ENCODE assay signal across 22 mouse cellular contexts in genomic region chr5:73301601-73302307, GRCm38 (mm10). TPM values are rescaled to one million over a fixed set of nuclear protein-coding genes. Genes with fewer than 3 reads are reported as not detected.
DNase-seq lines count a peak whose midpoint lies in the region; ATAC-seq and TF ChIP-seq lines count a peak whose summit lies in the region.
"Had no signal": no experiment of that assay in that cellular context is flagged by ENCODE, and none has a peak within 500 bp of the region (broad histone marks: within the 10 kb centered on the region; RNA-seq: fewer than 3 reads in every experiment).

No protein-coding gene starts in this region.

- H3K27ac ChIP-seq in stomach, embryonic 15.5 days = no peak overlapping the region
- no peak overlapping the region for H3K27ac ChIP-seq in stomach, postnatal 0 days (replicated peaks)
- peak overlapping the region; percentile 75 for H3K27ac ChIP-seq in liver, embryonic 12.5 days
- peak overlapping the region; percentile 35 for H3K27ac ChIP-seq in liver, embryonic 16.5 days (ENCODE audit: low read length)
- H3K27ac ChIP-seq: embryonic facial prominence, embryonic 13.5 days; forebrain, embryonic 10.5 days; heart, adult 2 months; hindbrain, embryonic 10.5 days; hindbrain, embryonic 15.5 days had no signal

- H3K9me3 ChIP-seq in stomach, embryonic 15.5 days = no peaks in the 10 kb centered on the region
- no peaks in the 10 kb centered on the region for H3K9me3 ChIP-seq in stomach, postnatal 0 days (ENCODE audit: control insufficient read depth, low read length)
- no peaks in the 10 kb centered on the region for H3K9me3 ChIP-seq in liver, embryonic 12.5 days (replicated peaks)
- H3K9me3 ChIP-seq in liver, embryonic 16.5 days (replicated peaks; ENCODE audit: control insufficient read depth, low read length) = no peaks in the 10 kb centered on the region
- H3K9me3 ChIP-seq: embryonic facial prominence, embryonic 13.5 days; forebrain, embryonic 10.5 days; heart, embryonic 12.5 days; hindbrain, embryonic 10.5 days; hindbrain, embryonic 15.5 days had no signal

- TF ChIP-seq CTCF in stomach, postnatal 0 days (IDR thresholded peaks at IDR 0.05; ENCODE audit: low read depth) = no peak

- H3K9ac ChIP-seq in stomach, embryonic 15.5 days = no peak overlapping the region
- no peak overlapping the region for H3K9ac ChIP-seq in stomach, postnatal 0 days (ENCODE audit: low read length)
- peak overlapping the region; percentile 29 for H3K9ac ChIP-seq in liver, embryonic 12.5 days
- H3K9ac ChIP-seq in liver, embryonic 16.5 days (ENCODE audit: low read depth, low read length) = no peak overlapping the region
- H3K9ac ChIP-seq: embryonic facial prominence, embryonic 13.5 days; heart, embryonic 12.5 days; hindbrain, embryonic 15.5 days had no signal

- 83% methylated on average over 7 of the region's 7 CpGs for WGBS in stomach, embryonic 15.5 days
- 78% methylated on average over 7 of the region's 7 CpGs for WGBS in stomach, postnatal 0 days
- 59% methylated on average over 7 of the region's 7 CpGs for WGBS in liver, embryonic 12.5 days (ENCODE audit: insufficient replicate concordance)
- WGBS in liver, embryonic 16.5 days (ENCODE audit: insufficient replicate concordance) = 57% methylated on average over 7 of the region's 7 CpGs

- H3K4me3 ChIP-seq in stomach, embryonic 15.5 days (replicated peaks) = no peak overlapping the region
- no peak overlapping the region for H3K4me3 ChIP-seq in stomach, postnatal 0 days (ENCODE audit: low read depth, low read length)
- H3K4me3 ChIP-seq in liver, embryonic 12.5 days = no peak overlapping the region
- H3K4me3 ChIP-seq in liver, embryonic 16.5 days (ENCODE audit: low read depth, low read length) = no peak overlapping the region
- H3K4me3 ChIP-seq: embryonic facial prominence, embryonic 13.5 days; forebrain, embryonic 10.5 days; heart, adult 2 months; heart, embryonic 12.5 days; hindbrain, embryonic 10.5 days; hindbrain, embryonic 15.5 days had no signal

- no peak for TF ChIP-seq EP300 in stomach, postnatal 0 days (optimal IDR thresholded peaks at IDR 0.05)

- peaks cover 36% of the 10 kb centered on the region for H3K36me3 ChIP-seq in stomach, embryonic 15.5 days
- peaks cover 7% of the 10 kb centered on the region for H3K36me3 ChIP-seq in stomach, postnatal 0 days (ENCODE audit: control insufficient read depth, insufficient read depth, low read length)
- H3K36me3 ChIP-seq in liver, embryonic 12.5 days = peaks cover 84% of the 10 kb centered on the region
- H3K36me3 ChIP-seq in liver, embryonic 16.5 days (ENCODE audit: control insufficient read depth, insufficient read depth) = peaks cover 34% of the 10 kb centered on the region

- H3K27me3 ChIP-seq in stomach, embryonic 15.5 days (replicated peaks) = no peaks in the 10 kb centered on the region
- H3K27me3 ChIP-seq in stomach, postnatal 0 days (ENCODE audit: control insufficient read depth, insufficient read depth, low read length) = no peaks in the 10 kb centered on the region
- H3K27me3 ChIP-seq in liver, embryonic 12.5 days (replicated peaks) = no peaks in the 10 kb centered on the region
- H3K27me3 ChIP-seq in liver, embryonic 16.5 days (ENCODE audit: control insufficient read depth, insufficient read depth, low read depth, low read length) = no peaks in the 10 kb centered on the region
- H3K27me3 ChIP-seq: CH12.LX; embryonic facial prominence, embryonic 13.5 days; heart, embryonic 12.5 days; hindbrain, embryonic 15.5 days; Patski had no signal

- DNase-seq in stomach, postnatal 0 days (ENCODE audit: low spot score) = no peak
- DNase-seq in frontal cortex, postnatal 10 days (ENCODE audit: low spot score in 2 of 2) = no peak
- DNase-seq in cerebellum, adult 11-12 months = no peak
- DNase-seq in ovary, adult 18-20 months (ENCODE audit: low spot score) = no peak
- DNase-seq: adrenal gland, postnatal 14 days; cerebellum, adult 18-20 months; cerebellum, adult 9-11 months; cerebellum, postnatal 36 days; gastrocnemius, postnatal 10 days; heart, adult 2 months had no signal

- no peak overlapping the region for H3K4me2 ChIP-seq in stomach, embryonic 15.5 days
- no peak overlapping the region for H3K4me2 ChIP-seq in stomach, postnatal 0 days (replicated peaks; ENCODE audit: low read depth)
- peak overlapping the region; percentile 37; the same call in 1 of the 2 replicates for H3K4me2 ChIP-seq in liver, embryonic 12.5 days
- H3K4me2 ChIP-seq in liver, embryonic 16.5 days (ENCODE audit: low read depth, low read length) = no peak overlapping the region
- H3K4me2 ChIP-seq: embryonic facial prominence, embryonic 13.5 days; heart, embryonic 12.5 days; hindbrain, embryonic 15.5 days had no signal

- no peaks in the 10 kb centered on the region for H3K4me1 ChIP-seq in stomach, embryonic 15.5 days
- H3K4me1 ChIP-seq in stomach, postnatal 0 days (replicated peaks; ENCODE audit: control insufficient read depth, insufficient read depth) = no peaks in the 10 kb centered on the region
- H3K4me1 ChIP-seq in liver, embryonic 12.5 days = peaks cover 34% of the 10 kb centered on the region
- peaks cover 19% of the 10 kb centered on the region for H3K4me1 ChIP-seq in liver, embryonic 16.5 days (ENCODE audit: control insufficient read depth, low read depth, low read length)
- H3K4me1 ChIP-seq: embryonic facial prominence, embryonic 13.5 days; forebrain, embryonic 10.5 days; heart, embryonic 12.5 days; hindbrain, embryonic 10.5 days; hindbrain, embryonic 15.5 days had no signal

- peak; percentile 43; the same call in 1 of the 2 replicates for ATAC-seq in stomach, embryonic 15.5 days (ENCODE audit: insufficient read depth, low FRiP score, low read depth)
- no peak for ATAC-seq in stomach, postnatal 0 days (ENCODE audit: low FRiP score, low TSS enrichment)
- ATAC-seq in liver, embryonic 12.5 days = peak; percentile 85
- ATAC-seq in liver, embryonic 16.5 days (ENCODE audit: low read depth) = peak; percentile 86
- ATAC-seq: activated CD4-positive, CD25-positive, alpha-beta regulatory T cell, adult 4 months; forebrain, embryonic 14.5 days; Patski had no signal

RNA-seq across cellular contexts. Expression of gene Ociad1, which starts 9.2 kb away (rescaled TPM):
- polyA plus RNA-seq in stomach, embryonic 15.5 days (2015; fragmentation: Nextera tagmentation; extraction: Ambion mirVana) = 249 and 252 TPM in 2 replicates
- 169 and 190 TPM in 2 replicates for polyA plus RNA-seq in stomach, postnatal 0 days (2015; fragmentation: Nextera tagmentation; extraction: Ambion mirVana)
- polyA plus RNA-seq in liver, embryonic 12.5 days (2016; fragmentation: Nextera tagmentation; extraction: Ambion mirVana) = 154 and 159 TPM in 2 replicates
- polyA plus RNA-seq in liver, embryonic 16.5 days (2015; fragmentation: Nextera tagmentation; extraction: Ambion mirVana) = 108 and 118 TPM in 2 replicates

RNA-seq across cellular contexts. Expression of gene Ociad2, which starts 39.1 kb away (rescaled TPM):
- polyA plus RNA-seq in stomach, embryonic 15.5 days (2015; fragmentation: Nextera tagmentation; extraction: Ambion mirVana) = 86.6 and 96.5 TPM in 2 replicates
- polyA plus RNA-seq in stomach, postnatal 0 days (2015; fragmentation: Nextera tagmentation; extraction: Ambion mirVana) = 162 and 173 TPM in 2 replicates
- 4.7 and 4.9 TPM in 2 replicates for polyA plus RNA-seq in liver, embryonic 12.5 days (2016; fragmentation: Nextera tagmentation; extraction: Ambion mirVana)
- polyA plus RNA-seq in liver, embryonic 16.5 days (2015; fragmentation: Nextera tagmentation; extraction: Ambion mirVana) = 6.2 and 7.4 TPM in 2 replicates

RNA-seq across cellular contexts. Expression of gene Fryl, which starts 45.3 kb away (rescaled TPM):
- polyA plus RNA-seq in stomach, embryonic 15.5 days (2015; fragmentation: Nextera tagmentation; extraction: Ambion mirVana) = 33.4 TPM in 2 replicates
- polyA plus RNA-seq in stomach, postnatal 0 days (2015; fragmentation: Nextera tagmentation; extraction: Ambion mirVana) = 20.8 TPM in 2 replicates
- polyA plus RNA-seq in liver, embryonic 12.5 days (2016; fragmentation: Nextera tagmentation; extraction: Ambion mirVana) = 46.3 and 50.6 TPM in 2 replicates
- 43.6 and 44.1 TPM in 2 replicates for polyA plus RNA-seq in liver, embryonic 16.5 days (2015; fragmentation: Nextera tagmentation; extraction: Ambion mirVana)

Comparison
In these comparisons a context has a peak if more than half of its experiments do, and no peak if none do; other contexts are left out.
1. H3K27ac ChIP-seq: peak in liver, embryonic 12.5 days (single experiment) and liver, embryonic 16.5 days (single experiment); none in stomach, embryonic 15.5 days (single experiment) and stomach, postnatal 0 days (single experiment).
2. RNA of gene Ociad2, which starts 39.1 kb away (polyA plus RNA-seq): 162 to 173 TPM in stomach, postnatal 0 days and 86.6 to 96.5 TPM in stomach, embryonic 15.5 days; 6.2 to 7.4 TPM in liver, embryonic 16.5 days and 4.7 to 4.9 TPM in liver, embryonic 12.5 days; every median in the first group is over 10 times any median in the second.